Comparison of ENCODE assay signal across 8 mouse cellular contexts in genomic region chr8:84201545-84202245, GRCm38 (mm10). TPM values are rescaled to one million over a fixed set of nuclear protein-coding genes. Genes with fewer than 3 reads are reported as not detected.
DNase-seq lines count a peak whose midpoint lies in the region; ATAC-seq and TF ChIP-seq lines count a peak whose summit lies in the region.

No protein-coding gene starts in this region.

- H3K4me3 ChIP-seq in neural tube, embryonic 11.5 days (ENCODE audit: low read depth, low read length) = peak overlapping the region; percentile 43
- peak overlapping the region; percentile 94 for H3K4me3 ChIP-seq in bone marrow macrophage, adult 2 months (ENCODE audit: insufficient read depth, low read length)
- H3K4me3 ChIP-seq in intestine, postnatal 0 days (ENCODE audit: low read depth, low read length) = peak overlapping the region; percentile 55
- peak overlapping the region; percentile 67 for H3K4me3 ChIP-seq in liver, postnatal 0 days (ENCODE audit: low read depth, low read length)
- peak overlapping the region; percentile 47 for H3K4me3 ChIP-seq in neural tube, embryonic 15.5 days (replicated peaks)

- no peaks in the 10 kb centered on the region for H3K9me3 ChIP-seq in neural tube, embryonic 11.5 days (ENCODE audit: control insufficient read depth, low read length)
- H3K9me3 ChIP-seq in intestine, postnatal 0 days (ENCODE audit: control insufficient read depth) = no peaks in the 10 kb centered on the region
- H3K9me3 ChIP-seq in liver, postnatal 0 days (ENCODE audit: low read length) = no peaks in the 10 kb centered on the region
- no peaks in the 10 kb centered on the region for H3K9me3 ChIP-seq in neural tube, embryonic 15.5 days (replicated peaks)

- TF ChIP-seq EP300 in liver, postnatal 0 days (IDR thresholded peaks at IDR 0.05; ENCODE audit: low read depth) = no peak

- H3K9ac ChIP-seq in neural tube, embryonic 11.5 days (ENCODE audit: low read length) = peak overlapping the region; percentile 64; the same call in 1 of the 2 replicates
- peak overlapping the region; percentile 63 for H3K9ac ChIP-seq in intestine, postnatal 0 days (ENCODE audit: low read depth, low read length)
- peak overlapping the region; percentile 86 for H3K9ac ChIP-seq in liver, postnatal 0 days (replicated peaks)
- H3K9ac ChIP-seq in neural tube, embryonic 15.5 days (replicated peaks) = peak overlapping the region; percentile 50

- WGBS in neural tube, embryonic 11.5 days = 72% methylated on average over 15 of the region's 15 CpGs
- 46% methylated on average over 15 of the region's 15 CpGs for WGBS in intestine, postnatal 0 days
- WGBS in liver, postnatal 0 days (ENCODE audit: insufficient replicate concordance) = 26% methylated on average over 15 of the region's 15 CpGs
- 67% methylated on average over 15 of the region's 15 CpGs for WGBS in neural tube, embryonic 15.5 days

- H3K4me2 ChIP-seq in neural tube, embryonic 11.5 days (ENCODE audit: low read depth) = peak overlapping the region; percentile 88
- peak overlapping the region; percentile 76 for H3K4me2 ChIP-seq in intestine, postnatal 0 days (replicated peaks; ENCODE audit: low read depth)
- H3K4me2 ChIP-seq in liver, postnatal 0 days (ENCODE audit: low read depth, low read length) = peak overlapping the region; percentile 91
- H3K4me2 ChIP-seq in neural tube, embryonic 15.5 days = peak overlapping the region; percentile 77

- H3K4me1 ChIP-seq in neural tube, embryonic 11.5 days (ENCODE audit: control insufficient read depth, insufficient read depth, low read length) = peaks cover 31% of the 10 kb centered on the region
- H3K4me1 ChIP-seq in bone marrow macrophage, adult 2 months (ENCODE audit: control insufficient read depth, insufficient read depth, low read length) = peaks cover 38% of the 10 kb centered on the region
- H3K4me1 ChIP-seq in intestine, postnatal 0 days (replicated peaks; ENCODE audit: control insufficient read depth, insufficient read depth, low read length) = no peaks in the 10 kb centered on the region; the same call in 1 of the 2 replicates
- H3K4me1 ChIP-seq in liver, postnatal 0 days (ENCODE audit: insufficient read depth) = peaks cover 64% of the 10 kb centered on the region
- H3K4me1 ChIP-seq in neural tube, embryonic 15.5 days = peaks cover 70% of the 10 kb centered on the region

- no peak for TF ChIP-seq CTCF in bone marrow macrophage, adult 2 months (IDR thresholded peaks at IDR 0.05; ENCODE audit: low read depth, low read length)
- no peak for TF ChIP-seq CTCF in intestine, postnatal 0 days (IDR thresholded peaks at IDR 0.05; ENCODE audit: low read depth)
- no peak for TF ChIP-seq CTCF in liver, postnatal 0 days (IDR thresholded peaks at IDR 0.05; ENCODE audit: low read depth)

- no peaks in the 10 kb centered on the region for H3K27me3 ChIP-seq in neural tube, embryonic 11.5 days (ENCODE audit: control insufficient read depth, insufficient read depth, low read length)
- no peaks in the 10 kb centered on the region for H3K27me3 ChIP-seq in intestine, postnatal 0 days (replicated peaks; ENCODE audit: control insufficient read depth, insufficient read depth, low read length)
- H3K27me3 ChIP-seq in liver, postnatal 0 days (ENCODE audit: insufficient read depth, low read length) = peaks cover 9% of the 10 kb centered on the region; the same call in 1 of the 2 replicates
- H3K27me3 ChIP-seq in neural tube, embryonic 15.5 days (replicated peaks) = peaks cover 6% of the 10 kb centered on the region; the same call in 1 of the 2 replicates

- H3K27ac ChIP-seq in neural tube, embryonic 11.5 days (ENCODE audit: low read depth, low read length) = no peak overlapping the region
- H3K27ac ChIP-seq in bone marrow macrophage, adult 2 months (ENCODE audit: insufficient read depth, low read depth, low read length) = peak overlapping the region; percentile 98
- peak overlapping the region; percentile 61 for H3K27ac ChIP-seq in intestine, postnatal 0 days (ENCODE audit: low read depth, low read length)
- H3K27ac ChIP-seq in liver, postnatal 0 days (ENCODE audit: low read depth) = peak overlapping the region; percentile 95
- peak overlapping the region; percentile 85 for H3K27ac ChIP-seq in neural tube, embryonic 15.5 days (replicated peaks)

- ATAC-seq in neural tube, embryonic 11.5 days (ENCODE audit: insufficient read depth, low FRiP score, low TSS enrichment) = no peak
- no peak for ATAC-seq in intestine, postnatal 0 days
- ATAC-seq in liver, postnatal 0 days = no peak
- ATAC-seq in neural tube, embryonic 15.5 days (ENCODE audit: low FRiP score) = no peak

- DNase-seq in neural tube, embryonic 11.5 days (ENCODE audit: low spot score) = no peak
- no peak for DNase-seq in neural tube, embryonic 10.5 days (ENCODE audit: extremely low spot score, low spot score)
- DNase-seq in heart, adult 18-20 months = peak; percentile 92 to 93
- DNase-seq in liver, postnatal 0 days = peak; percentile 62
- DNase-seq in cerebellum, adult 18-20 months = no peak

- 0 out of 2 replicates have a peak, but pooled peaks have one; percentile 6 for TF ChIP-seq POLR2A in bone marrow macrophage, adult 2 months (IDR thresholded peaks at IDR 0.05; ENCODE audit: borderline replicate concordance, low read depth, low read length)

- H3K36me3 ChIP-seq in neural tube, embryonic 11.5 days (ENCODE audit: control insufficient read depth, insufficient read depth, low read length) = no peaks in the 10 kb centered on the region
- no peaks in the 10 kb centered on the region for H3K36me3 ChIP-seq in intestine, postnatal 0 days (ENCODE audit: control insufficient read depth, insufficient read depth)
- 0 out of 2 replicates have a peak, but pooled peaks cover 3% of the 10 kb centered on the region for H3K36me3 ChIP-seq in liver, postnatal 0 days (replicated peaks; ENCODE audit: insufficient read depth, low read length)
- H3K36me3 ChIP-seq in neural tube, embryonic 15.5 days = no peaks in the 10 kb centered on the region

RNA-seq across cellular contexts. Expression of gene Nanos3, which starts 16.7 kb away (rescaled TPM):
- 6.2 TPM in 2 replicates for polyA plus RNA-seq in neural tube, embryonic 11.5 days (2014; fragmentation: Nextera tagmentation; extraction: Ambion mirVana)
- polyA plus RNA-seq in bone marrow macrophage, adult 2 months (2012; ENCODE audit: insufficient read depth, insufficient read length, missing spikeins) = not detected in 2 replicates
- 1 to 10 TPM in 1 of 2 experiments, not detected in 1; 1.2 TPM for total RNA-seq in heart, adult 18-20 months (2021)
- 1.6 and 1.8 TPM in 2 replicates for polyA plus RNA-seq in intestine, postnatal 0 days (2015; fragmentation: Nextera tagmentation; extraction: Ambion mirVana)
- 0.34 and 0.79 TPM in 2 replicates for polyA plus RNA-seq in liver, postnatal 0 days (2015; fragmentation: Nextera tagmentation; extraction: Ambion mirVana)
- 7.4 and 11.9 TPM in 2 replicates for polyA plus RNA-seq in neural tube, embryonic 15.5 days (2015; fragmentation: Nextera tagmentation; extraction: Ambion mirVana)

RNA-seq across cellular contexts. Expression of gene Zswim4, which starts 35.2 kb away (rescaled TPM):
- polyA plus RNA-seq in neural tube, embryonic 11.5 days (2014; fragmentation: Nextera tagmentation; extraction: Ambion mirVana) = 34.9 and 35.5 TPM in 2 replicates
- 9.4 and 10.9 TPM in 2 replicates for polyA plus RNA-seq in bone marrow macrophage, adult 2 months (2012; ENCODE audit: insufficient read depth, insufficient read length, missing spikeins)
- 1 to 10 TPM; 6.4 to 6.6 TPM for total RNA-seq in heart, adult 18-20 months (2021)
- 3.7 and 3.8 TPM in 2 replicates for polyA plus RNA-seq in intestine, postnatal 0 days (2015; fragmentation: Nextera tagmentation; extraction: Ambion mirVana)
- 1.4 and 1.6 TPM in 2 replicates for polyA plus RNA-seq in liver, postnatal 0 days (2015; fragmentation: Nextera tagmentation; extraction: Ambion mirVana)
- 14.8 and 16.0 TPM in 2 replicates for polyA plus RNA-seq in neural tube, embryonic 15.5 days (2015; fragmentation: Nextera tagmentation; extraction: Ambion mirVana)

RNA-seq across cellular contexts. Expression of gene D8Ertd738e, which starts 47.8 kb away (rescaled TPM):
- 301 and 323 TPM in 2 replicates for polyA plus RNA-seq in neural tube, embryonic 11.5 days (2014; fragmentation: Nextera tagmentation; extraction: Ambion mirVana)
- polyA plus RNA-seq in bone marrow macrophage, adult 2 months (2012; ENCODE audit: insufficient read depth, insufficient read length, missing spikeins) = 164 and 172 TPM in 2 replicates
- 100 to 1,000 TPM; 213 to 219 TPM for total RNA-seq in heart, adult 18-20 months (2021)
- polyA plus RNA-seq in intestine, postnatal 0 days (2015; fragmentation: Nextera tagmentation; extraction: Ambion mirVana) = 308 and 309 TPM in 2 replicates
- 189 and 201 TPM in 2 replicates for polyA plus RNA-seq in liver, postnatal 0 days (2015; fragmentation: Nextera tagmentation; extraction: Ambion mirVana)
- polyA plus RNA-seq in neural tube, embryonic 15.5 days (2015; fragmentation: Nextera tagmentation; extraction: Ambion mirVana) = 263 and 280 TPM in 2 replicates

RNA-seq across cellular contexts. Expression of gene 4930432K21Rik, which starts 53.9 kb away (rescaled TPM):
- polyA plus RNA-seq in neural tube, embryonic 11.5 days (2014; fragmentation: Nextera tagmentation; extraction: Ambion mirVana) = 1.0 and 1.3 TPM in 2 replicates
- 0.49 and 1.2 TPM in 2 replicates for polyA plus RNA-seq in bone marrow macrophage, adult 2 months (2012; ENCODE audit: insufficient read depth, insufficient read length, missing spikeins)
- total RNA-seq in heart, adult 18-20 months (2021) = under 1 TPM; 0.35 to 0.59 TPM
- polyA plus RNA-seq in intestine, postnatal 0 days (2015; fragmentation: Nextera tagmentation; extraction: Ambion mirVana) = 0.17 and 0.18 TPM in 2 replicates
- 0.24 and 0.29 TPM in 2 replicates for polyA plus RNA-seq in liver, postnatal 0 days (2015; fragmentation: Nextera tagmentation; extraction: Ambion mirVana)
- polyA plus RNA-seq in neural tube, embryonic 15.5 days (2015; fragmentation: Nextera tagmentation; extraction: Ambion mirVana) = 2.0 and 2.6 TPM in 2 replicates

RNA-seq across cellular contexts. Expression of gene Cc2d1a, which starts 54.0 kb away (rescaled TPM):
- 11.2 and 12.4 TPM in 2 replicates for polyA plus RNA-seq in neural tube, embryonic 11.5 days (2014; fragmentation: Nextera tagmentation; extraction: Ambion mirVana)
- 23.6 and 28.8 TPM in 2 replicates for polyA plus RNA-seq in bone marrow macrophage, adult 2 months (2012; ENCODE audit: insufficient read depth, insufficient read length, missing spikeins)
- total RNA-seq in heart, adult 18-20 months (2021) = 10 to 100 TPM; 10.9 to 13.0 TPM
- 16.2 and 16.9 TPM in 2 replicates for polyA plus RNA-seq in intestine, postnatal 0 days (2015; fragmentation: Nextera tagmentation; extraction: Ambion mirVana)
- polyA plus RNA-seq in liver, postnatal 0 days (2015; fragmentation: Nextera tagmentation; extraction: Ambion mirVana) = 4.4 and 4.5 TPM in 2 replicates
- 41.3 and 43.7 TPM in 2 replicates for polyA plus RNA-seq in neural tube, embryonic 15.5 days (2015; fragmentation: Nextera tagmentation; extraction: Ambion mirVana)

Comparison
In these comparisons a context has a peak if more than half of its experiments do, and no peak if none do; other contexts are left out.
1. DNase-seq: peak in heart, adult 18-20 months (2 of 2) and liver, postnatal 0 days (single experiment); none in neural tube, embryonic 11.5 days (single experiment), neural tube, embryonic 10.5 days (single experiment) and cerebellum, adult 18-20 months (0 of 2).
2. H3K4me3 ChIP-seq: peak in every context shown above with its lines; median percentile 94 in bone marrow macrophage, adult 2 months; 67 in liver, postnatal 0 days; 55 in intestine, postnatal 0 days; 47 in neural tube, embryonic 15.5 days; 43 in neural tube, embryonic 11.5 days.
3. Peak in every context shown above with its lines, with median percentiles within 50 percentile points of each other: H3K4me2 ChIP-seq and H3K9ac ChIP-seq.